Mouse (Mus musculus) liver, postnatal 0 days (tissue): ENCODE results near the gene Acads. TPM values are rescaled to one million over a fixed set of nuclear protein-coding genes. Genes with fewer than 3 reads are reported as not detected.
"Not testable (repeated sequence)": the region's sequence is repeated elsewhere in the genome, so short reads cannot be mapped to it uniquely, and the experiment has no call there.

Source experiments
- ATAC-seq: fragments of 200-750 bp; cut with Nextera tagmentation; 2 replicates; pipeline ENCODE4 v1.8.0; 2017; ENCODE audit warnings: mild to moderate bottlenecking, moderate library complexity
- DNase-seq: peaks from one replicate; pipeline ENCODE4 v3.0.0-alpha.2; 2016
- H3K27ac ChIP-seq: fragments of 300-500 bp; sonication (generic); 2 replicates; pipeline ENCODE4 v1.5.1; 2014; ENCODE audit warnings: antibody characterized with exemption, moderate library complexity, mild to moderate bottlenecking, low read depth
- H3K27me3 ChIP-seq: fragments of 300-500 bp; sonication (generic); 2 replicates; pipeline ENCODE4 v1.6.1; 2014; ENCODE audit warnings: low read length, control low read depth, mixed read lengths; ENCODE audit not compliant: insufficient read depth
- H3K36me3 ChIP-seq: fragments of 300-500 bp; sonication (generic); replicated peaks from 2 replicates; pipeline ENCODE4 v1.6.1; 2014; ENCODE audit warnings: mild to moderate bottlenecking, control low read depth, low read length, moderate library complexity, mixed read lengths; ENCODE audit not compliant: insufficient read depth
- H3K4me1 ChIP-seq: fragments of 300-500 bp; sonication (generic); 2 replicates; pipeline ENCODE4 v1.6.1; 2014; ENCODE audit warnings: antibody characterized with exemption, mild to moderate bottlenecking, control low read depth; ENCODE audit not compliant: insufficient read depth
- H3K4me2 ChIP-seq: fragments of 300-500 bp; sonication (generic); 2 replicates; pipeline ENCODE4 v1.6.1; 2014; ENCODE audit warnings: low read depth, mild to moderate bottlenecking, low read length, moderate library complexity, mixed read lengths
- H3K4me3 ChIP-seq: fragments of 300-500 bp; sonication (generic); 2 replicates; pipeline ENCODE4 v1.5.1; 2014; ENCODE audit warnings: low read depth, low read length
- H3K9ac ChIP-seq: fragments of 300-500 bp; sonication (generic); replicated peaks from 2 replicates; pipeline ENCODE4 v1.6.1; 2014; ENCODE audit warnings: mild to moderate bottlenecking, moderate library complexity
- H3K9me3 ChIP-seq: fragments of 300-500 bp; sonication (generic); 2 replicates; pipeline ENCODE4 v1.6.1; 2016; ENCODE audit warnings: mild to moderate bottlenecking, control low read depth, low read length, mixed read lengths
- CTCF ChIP-seq: sonication (generic); IDR thresholded peaks from 2 replicates; pipeline ENCODE4 v1.5.1; 2016; ENCODE audit warnings: antibody characterized with exemption, low read depth
- EP300 ChIP-seq: IDR thresholded peaks from 2 replicates; pipeline ENCODE4 v1.6.1; 2016; ENCODE audit warnings: antibody characterized with exemption, low read depth, mild to moderate bottlenecking
- WGBS: fragments of 180-500 bp; shearing (Covaris S2); extraction: QIAGEN DNeasy Blood & Tissue Kit; methylation state at CpG from one replicate; pipeline ENCODE4 v1.1.7; 2014; ENCODE audit not compliant: insufficient replicate concordance; 5-methylcytosine and 5-hydroxymethylcytosine counted together
- polyA plus RNA-seq: library from polyadenylated mRNA; unstranded; fragments of >200 nt; fragmentation: Nextera tagmentation; extraction: Ambion mirVana; gene quantifications from 2 replicates; pipeline ENCODE4 v1.2.1, GENCODE M21; 2015

The Acads gene
- polyA plus RNA-seq, 1 experiment from 2014 or later: 93.4 TPM

DNA sequence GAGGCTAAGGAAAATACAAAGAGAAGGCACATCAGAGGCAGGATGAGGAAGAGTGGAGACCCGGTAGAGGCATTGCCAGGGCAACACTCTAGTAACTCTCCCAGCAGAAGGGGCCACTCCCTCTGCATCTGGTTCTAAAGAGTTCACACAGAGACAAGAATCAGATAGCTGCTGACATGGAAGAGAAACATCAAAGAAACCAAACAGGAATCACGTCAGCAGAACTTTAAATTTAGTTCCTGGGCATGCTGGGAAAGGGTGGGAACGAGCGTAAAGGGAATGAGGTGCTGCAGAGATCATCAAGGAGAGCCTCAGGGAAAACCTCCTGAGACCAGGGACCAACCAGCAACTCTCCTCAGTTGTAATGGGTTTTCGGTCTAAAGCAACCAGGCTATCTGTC lies 31.8 kb upstream of the Acads start:
- no peak overlapping the region for H3K4me3 ChIP-seq
- 74% methylated on average over 5 of the region's 5 CpGs for WGBS
- peaks cover 35% of the 10 kb centered on the region for H3K36me3 ChIP-seq
- no peaks in the 10 kb centered on the region for H3K27me3 ChIP-seq
- no peak overlapping the region for H3K4me2 ChIP-seq
- H3K9me3 ChIP-seq: no peaks in the 10 kb centered on the region
- no peak overlapping the region for H3K9ac ChIP-seq
- H3K27ac ChIP-seq: no peak overlapping the region
- TF ChIP-seq CTCF (no peak), EP300 (no peak)
- DNase-seq (no peak), ATAC-seq (no peak)
- peaks cover 47% of the 10 kb centered on the region for H3K4me1 ChIP-seq

DNA sequence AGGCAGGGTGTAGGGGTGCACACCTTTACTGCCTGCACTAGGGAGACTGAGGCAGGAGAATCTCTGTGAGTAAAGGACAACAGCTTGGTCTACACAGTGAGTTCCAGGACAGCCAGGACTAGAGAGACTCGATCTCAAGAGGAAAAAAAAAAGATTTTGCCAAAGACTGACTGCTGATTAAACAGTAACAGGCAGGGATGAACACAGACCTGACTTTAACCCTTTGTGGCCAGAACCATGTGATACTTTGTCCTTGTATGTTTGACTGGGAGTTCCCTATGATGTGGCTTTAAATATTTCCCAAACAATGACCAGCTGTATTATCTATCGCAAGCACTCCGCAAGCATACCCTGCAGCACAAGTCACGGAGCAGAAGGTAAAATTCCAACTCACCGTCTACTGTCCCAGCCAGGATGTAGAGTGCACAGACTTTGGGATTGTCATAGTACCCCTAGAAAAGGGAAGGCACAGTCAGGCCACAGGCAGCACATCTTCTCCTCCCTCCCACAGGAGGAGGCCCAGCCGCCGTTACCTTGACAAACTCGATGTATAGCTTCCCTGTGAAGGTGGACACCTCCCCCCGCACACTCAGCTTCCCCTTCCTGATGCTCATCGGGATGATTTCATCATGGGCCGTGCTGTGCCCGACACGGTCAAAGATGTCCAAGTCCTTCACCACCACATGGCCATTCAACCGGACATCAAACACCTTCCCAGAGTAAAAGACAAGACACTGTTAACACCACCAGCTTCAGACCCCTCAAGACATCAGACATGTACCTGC lies 30.7 kb upstream of the Acads start:
- 67% methylated on average over 14 of the region's 14 CpGs for whole genome bisulfite sequencing
- H3K9ac ChIP-seq: no peak overlapping the region
- no peaks in the 10 kb centered on the region for H3K27me3 ChIP-seq
- no peaks in the 10 kb centered on the region for H3K9me3 ChIP-seq
- no peak for DNase-seq
- TF ChIP-seq CTCF (no peak), EP300 (no peak)
- peaks cover 35% of the 10 kb centered on the region for H3K4me1 ChIP-seq
- H3K4me3 ChIP-seq: no peak overlapping the region
- H3K4me2 ChIP-seq: no peak overlapping the region
- peak; percentile 21; the same call in 1 of the 2 replicates for ATAC-seq
- peaks cover 35% of the 10 kb centered on the region for H3K36me3 ChIP-seq
- H3K27ac ChIP-seq: no peak overlapping the region

DNA sequence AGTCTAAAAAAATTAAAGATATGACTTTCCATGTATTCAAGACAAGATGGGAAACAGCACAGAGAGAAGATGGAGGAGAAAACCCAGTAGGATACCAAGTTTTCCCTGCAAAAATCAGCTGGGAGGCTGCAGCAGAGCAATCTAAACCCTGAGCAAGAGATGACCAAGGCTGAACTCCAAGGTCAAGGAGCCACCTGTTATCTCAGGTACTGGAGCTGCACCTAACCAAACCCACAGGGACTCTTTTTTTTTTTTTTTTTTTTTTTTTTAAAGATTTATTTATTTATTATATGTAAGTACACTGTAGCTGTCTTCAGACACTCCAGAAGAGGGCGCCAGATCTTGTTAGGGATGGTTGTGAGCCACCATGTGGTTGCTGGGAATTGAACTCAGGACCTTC lies 29.7 kb upstream of the Acads start:
- WGBS: no CpG with 5 or more reads among the region's 1 CpGs
- peaks cover 25% of the 10 kb centered on the region for H3K4me1 ChIP-seq
- not testable (repeated sequence) for H3K9ac ChIP-seq, DNase-seq, H3K9me3 ChIP-seq, ATAC-seq, H3K27me3 ChIP-seq, H3K4me2 ChIP-seq, H3K27ac ChIP-seq, H3K4me3 ChIP-seq
- H3K36me3 ChIP-seq: peaks cover 43% of the 10 kb centered on the region

DNA sequence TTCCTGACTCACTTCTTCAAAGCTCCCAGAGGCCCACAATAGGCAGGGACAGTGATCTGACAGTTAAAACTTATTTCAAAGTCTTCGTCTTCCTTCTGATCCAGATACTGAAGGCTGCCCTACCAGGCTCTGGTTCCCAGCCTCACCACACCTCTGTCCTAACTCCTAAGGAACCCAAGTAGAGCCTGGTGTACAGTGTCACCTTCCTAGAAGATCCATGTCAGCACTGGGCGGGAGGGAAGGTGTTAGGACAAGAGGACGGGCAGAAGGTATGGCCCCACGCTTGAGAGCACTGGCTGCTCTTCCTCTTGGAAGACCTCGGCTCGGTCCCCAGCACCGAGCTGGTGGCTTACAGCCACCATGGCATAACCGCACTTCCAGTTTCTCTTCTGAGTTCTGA lies 29.2 kb upstream of the Acads start:
- Histone ChIP-seq H3K9me3 (no peaks in the 10 kb centered on the region), H3K9ac (no peak overlapping the region; the same call in 1 of the 2 replicates), H3K27me3 (no peaks in the 10 kb centered on the region), H3K4me2 (no peak overlapping the region), H3K4me3 (no peak overlapping the region), H3K36me3 (peaks cover 46% of the 10 kb centered on the region), H3K27ac (no peak overlapping the region), H3K4me1 (peaks cover 22% of the 10 kb centered on the region)
- TF ChIP-seq CTCF (no peak), EP300 (no peak)
- ATAC-seq (no peak), DNase-seq (no peak)
- 88% methylated on average over 8 of the region's 8 CpGs for WGBS

DNA sequence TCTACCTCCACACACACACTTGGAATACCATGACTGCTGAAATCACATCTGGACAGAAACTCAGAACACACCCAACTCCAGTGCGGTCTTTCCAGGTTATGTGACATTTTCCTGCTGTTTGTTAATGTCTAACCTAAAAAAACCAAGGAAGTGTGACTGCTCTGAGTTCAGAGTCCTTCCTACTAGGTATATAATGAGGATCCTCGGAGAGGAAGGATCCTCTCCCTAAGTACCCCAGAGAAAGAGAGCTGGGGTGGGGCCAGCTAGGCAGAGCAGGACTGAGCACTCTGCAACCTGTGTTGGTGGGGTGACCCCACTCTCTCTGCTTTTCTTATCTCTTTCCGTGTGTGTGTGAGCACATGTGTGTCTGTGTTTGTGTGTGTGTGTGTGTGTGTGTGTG lies 28.2 kb upstream of the Acads start:
- Histone ChIP-seq H3K9me3 (no peaks in the 10 kb centered on the region), H3K27me3 (no peaks in the 10 kb centered on the region), H3K27ac (no peak overlapping the region), H3K4me1 (peaks cover 12% of the 10 kb centered on the region; the same call in 1 of the 2 replicates), H3K36me3 (peaks cover 46% of the 10 kb centered on the region), H3K4me3 (no peak overlapping the region), H3K9ac (no peak overlapping the region), H3K4me2 (no peak overlapping the region)
- DNase-seq: no peak
- TF ChIP-seq CTCF: no peak
- no peak for TF ChIP-seq EP300
- no peak for ATAC-seq
- 81% methylated on average over 3 of the region's 3 CpGs for WGBS

DNA sequence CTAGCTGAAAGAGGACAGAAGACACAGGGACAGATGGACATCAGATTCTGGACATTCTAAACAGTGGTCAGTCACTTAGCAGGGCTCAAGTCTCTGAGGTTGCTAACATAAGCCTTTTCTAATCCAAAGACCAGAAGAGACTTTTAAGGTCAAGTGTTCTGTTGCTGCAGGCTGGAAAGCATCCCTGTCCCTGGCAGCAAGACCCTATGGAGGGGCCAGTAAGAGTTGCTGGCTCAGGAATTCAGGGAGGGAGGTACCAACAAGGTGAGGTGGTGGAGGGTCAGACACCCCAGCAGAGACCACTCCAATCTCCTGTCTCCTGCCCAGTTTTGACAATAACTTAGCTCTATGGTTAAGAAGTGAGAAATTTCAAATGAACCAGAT lies 27.6 kb upstream of the Acads start:
- Histone ChIP-seq H3K9me3 (no peaks in the 10 kb centered on the region), H3K27ac (no peak overlapping the region), H3K4me3 (no peak overlapping the region), H3K36me3 (peaks cover 46% of the 10 kb centered on the region), H3K4me2 (no peak overlapping the region), H3K4me1 (peaks cover 7% of the 10 kb centered on the region; the same call in 1 of the 2 replicates), H3K9ac (no peak overlapping the region), H3K27me3 (no peaks in the 10 kb centered on the region)
- TF ChIP-seq EP300: no peak
- no peak for TF ChIP-seq CTCF
- ATAC-seq: no peak
- no peak for DNase-seq
